Mouse (Mus musculus) gastrocnemius, postnatal 25 days (tissue): ENCODE results near the gene Deaf1. TPM values are rescaled to one million over a fixed set of nuclear protein-coding genes. Genes with fewer than 3 reads are reported as not detected.

ENCODE experiments used
- DNase-seq: peaks from one replicate; pipeline ENCODE4 v3.0.0; 2022
- total RNA-seq, 2 experiments: library from RNA; stranded (reverse); gene quantifications; 1 replicate in 1 of 2; 2 replicates in 1 of 2; pipeline ENCODE4 v1.2.3; 2021

The Deaf1 gene
- total RNA-seq, 2 experiments from 2014 or later, result 11.2 to 11.7 TPM

DNA sequence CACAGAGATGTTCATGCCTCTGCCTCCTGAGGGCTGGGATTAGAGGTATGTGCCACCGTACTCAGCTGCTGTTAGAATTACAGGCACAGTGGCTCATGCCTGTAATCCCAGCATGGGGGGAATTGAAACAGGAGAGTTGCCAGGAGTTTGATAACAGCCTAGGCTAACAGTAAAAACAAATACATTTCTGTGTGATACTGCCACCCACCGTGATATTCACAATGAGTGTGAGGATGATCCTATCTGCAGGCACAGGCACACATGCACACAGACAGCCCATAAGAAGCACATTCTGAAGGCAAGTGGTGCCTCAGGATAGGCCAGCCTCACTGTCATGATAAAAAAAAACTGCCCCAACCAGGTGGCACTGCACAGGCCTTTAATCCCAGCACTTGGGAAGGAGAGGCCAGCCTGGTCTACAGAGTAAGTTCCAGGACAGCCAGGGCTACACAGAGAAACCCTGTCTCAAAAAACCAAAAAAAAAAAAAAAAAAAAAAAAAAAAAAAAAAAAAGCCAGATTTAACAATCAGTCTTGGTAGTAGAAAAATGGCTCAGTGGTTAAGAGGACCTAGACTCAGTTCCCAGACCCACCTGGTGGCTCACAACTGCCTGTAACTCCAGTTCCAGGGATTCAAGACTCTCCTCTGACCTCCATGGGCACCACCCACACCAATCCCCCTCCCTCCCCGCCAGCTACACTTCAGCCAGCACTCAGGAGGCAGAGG is 29.4 kb downstream of the Deaf1 start:
- DNase-seq, result no peak

DNA sequence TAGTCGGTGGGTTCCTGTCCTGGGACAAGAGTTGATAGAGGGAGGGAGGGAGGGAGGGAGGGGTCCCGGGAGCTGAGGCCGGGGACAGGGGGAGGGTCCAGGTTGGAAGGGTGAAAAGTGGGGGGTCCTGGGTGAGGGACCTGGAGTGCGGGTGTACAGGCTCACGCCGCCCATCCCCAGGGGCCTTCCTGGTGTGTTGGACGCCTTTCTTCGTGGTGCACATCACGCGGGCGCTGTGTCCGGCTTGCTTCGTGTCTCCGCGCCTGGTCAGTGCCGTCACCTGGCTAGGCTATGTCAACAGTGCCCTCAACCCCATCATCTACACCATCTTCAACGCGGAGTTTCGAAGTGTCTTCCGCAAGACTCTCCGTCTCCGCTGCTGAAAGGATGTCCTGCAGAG is 33.0 kb downstream of the Deaf1 start:
- DNase-seq, result no peak

DNA sequence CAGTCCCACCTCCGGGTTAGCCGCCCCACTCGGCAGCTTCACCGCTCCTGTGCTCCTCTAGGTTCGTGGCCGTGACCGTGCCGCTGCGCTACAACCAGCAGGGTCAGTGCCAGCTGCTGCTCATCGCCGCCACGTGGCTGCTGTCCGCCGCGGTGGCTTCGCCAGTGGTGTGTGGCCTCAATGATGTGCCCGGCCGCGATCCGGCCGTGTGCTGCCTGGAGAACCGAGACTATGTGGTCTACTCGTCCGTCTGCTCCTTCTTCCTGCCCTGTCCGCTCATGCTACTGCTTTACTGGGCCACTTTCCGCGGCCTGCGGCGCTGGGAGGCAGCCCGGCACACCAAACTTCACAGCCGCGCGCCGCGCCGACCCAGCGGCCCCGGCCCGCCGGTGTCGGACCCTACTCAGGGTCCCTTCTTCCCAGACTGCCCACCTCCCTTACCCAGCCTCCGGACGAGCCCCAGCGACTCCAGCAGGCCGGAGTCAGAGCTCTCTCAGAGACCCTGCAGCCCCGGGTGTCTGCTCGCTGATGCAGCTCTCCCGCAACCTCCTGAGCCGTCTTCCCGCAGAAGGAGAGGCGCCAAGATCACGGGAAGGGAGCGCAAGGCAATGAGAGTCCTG is 33.5 kb downstream of the Deaf1 start:
- peak; percentile 30 for DNase-seq

DNA sequence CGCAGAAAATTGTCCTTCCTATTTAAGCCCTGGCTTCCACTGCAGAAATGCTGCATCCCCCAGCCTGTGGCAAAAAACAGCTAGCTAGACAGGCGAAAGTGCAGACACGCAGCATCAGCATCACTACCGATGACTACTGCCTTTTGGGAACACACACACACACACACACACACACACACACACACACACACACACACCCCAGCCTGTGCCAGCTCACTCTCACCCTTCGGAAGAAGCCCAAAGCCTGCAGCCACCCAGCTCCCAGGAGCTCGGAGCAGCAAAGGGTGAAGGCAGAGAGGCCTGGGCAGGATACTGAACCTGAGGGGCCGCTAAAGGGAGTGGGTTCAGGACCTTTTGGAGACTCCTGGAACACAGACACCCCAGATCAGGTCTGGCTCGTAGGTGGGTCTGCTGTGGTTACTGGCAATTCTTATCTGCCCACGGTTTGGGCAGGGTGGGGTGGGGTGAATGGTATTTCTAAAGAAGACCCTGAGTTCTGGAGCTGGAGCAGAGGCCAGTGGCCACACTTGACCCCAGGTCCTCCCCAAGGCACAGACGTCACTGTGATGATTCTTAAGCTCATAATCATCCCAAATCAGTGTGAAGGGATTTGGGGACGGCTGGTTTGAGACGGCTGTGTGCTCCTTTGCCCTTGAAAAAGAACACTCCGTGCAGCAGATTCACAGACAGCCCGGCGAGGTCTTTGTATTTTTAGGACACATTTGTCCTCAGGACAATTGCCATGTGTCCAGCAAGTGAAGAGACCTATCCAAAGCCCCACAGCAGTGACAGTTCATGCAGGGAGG is 34.7 kb downstream of the Deaf1 start:
- DNase-seq, result no peak

DNA sequence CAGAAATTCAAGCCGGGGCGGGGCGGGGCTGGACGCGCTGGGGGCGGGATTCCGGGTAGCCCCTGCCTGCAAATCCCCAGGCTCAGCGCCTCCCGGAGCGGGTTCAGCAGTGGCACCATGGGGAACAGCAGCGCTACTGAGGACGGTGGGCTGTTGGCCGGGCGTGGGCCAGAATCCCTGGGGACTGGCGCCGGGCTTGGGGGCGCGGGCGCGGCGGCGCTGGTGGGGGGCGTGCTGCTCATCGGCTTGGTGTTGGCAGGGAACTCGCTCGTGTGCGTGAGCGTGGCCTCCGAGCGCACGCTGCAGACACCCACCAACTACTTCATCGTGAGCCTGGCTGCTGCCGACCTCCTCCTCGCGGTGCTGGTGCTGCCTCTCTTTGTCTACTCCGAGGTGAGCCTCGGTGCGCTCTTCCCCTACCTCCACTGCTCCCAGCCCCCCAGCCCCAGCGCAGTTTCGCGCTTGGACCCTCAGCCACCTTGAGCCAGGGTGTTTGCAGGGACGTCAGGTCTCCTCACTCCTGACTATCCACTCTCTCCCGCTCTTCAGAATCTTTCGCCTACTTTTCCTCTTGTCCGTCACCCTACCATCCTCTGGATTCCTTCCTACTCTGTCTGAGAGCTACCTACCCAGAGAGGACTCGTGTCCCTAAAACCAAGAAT is 35.4 kb downstream of the Deaf1 start, which contains the start of gene Drd4:
Gene Drd4, plus strand, starts transcription at position 86 of the 662 bp plus-strand sequence.
- no peak for DNase-seq

DNA sequence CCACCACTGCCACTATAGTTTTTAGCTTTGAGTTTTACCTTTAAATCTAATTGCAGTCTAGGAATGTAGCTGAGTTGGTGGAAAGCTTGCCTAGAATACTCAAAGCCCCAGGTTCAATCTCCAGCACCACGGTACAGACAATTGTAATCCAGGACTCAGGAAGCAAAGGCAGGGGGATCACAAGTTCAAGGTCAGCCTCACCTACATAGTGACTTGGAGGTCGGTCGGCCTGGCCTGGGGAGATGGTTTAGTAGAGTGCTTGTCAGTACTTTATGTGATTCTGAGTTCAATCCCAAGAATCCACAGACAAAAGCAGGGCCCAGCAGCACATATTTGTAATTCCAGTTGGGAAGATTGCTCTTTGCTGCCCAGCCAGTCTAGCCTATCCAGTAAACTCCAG is 39.4 kb downstream of the Deaf1 start:
- DNase-seq, result no peak

DNA sequence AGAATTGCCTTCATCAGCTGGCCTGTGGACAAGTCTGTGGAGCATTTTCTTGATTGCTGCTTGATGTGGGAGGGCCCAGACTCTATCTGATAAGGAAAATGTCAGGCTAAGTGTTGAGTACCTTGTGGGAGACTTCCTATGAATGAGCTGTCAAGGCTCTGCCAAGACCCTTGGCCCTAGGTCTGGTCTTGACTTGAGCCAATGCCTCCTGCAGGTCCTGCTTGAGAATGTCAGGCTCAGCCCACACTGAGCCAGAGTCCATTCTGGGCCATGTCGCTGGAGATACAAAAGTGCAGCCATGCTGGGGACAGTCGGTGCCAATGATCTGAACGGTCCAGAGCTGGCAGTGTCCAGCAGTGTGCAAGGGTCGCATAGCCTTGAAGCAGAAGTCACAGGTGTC is 44.7 kb downstream of the Deaf1 start:
- no peak for DNase-seq

DNA sequence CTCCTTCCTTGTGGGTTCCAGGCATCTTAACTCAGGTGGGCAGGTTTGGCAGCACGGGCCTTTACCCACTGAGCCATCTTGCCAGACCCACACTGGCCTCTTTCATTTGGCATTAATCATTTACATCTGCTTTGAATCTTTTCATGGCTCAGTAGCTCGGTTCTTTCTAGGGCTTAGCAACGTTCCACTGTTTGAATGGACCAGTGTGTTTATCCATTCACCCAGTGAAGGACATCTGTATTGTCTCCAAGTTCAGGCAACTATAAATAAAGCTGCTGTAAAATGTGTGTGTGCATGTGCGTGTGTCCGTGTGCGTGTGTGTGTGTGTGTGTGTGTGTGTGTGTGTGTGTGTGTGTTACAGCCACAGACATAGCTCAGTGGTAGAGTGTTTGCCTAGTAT is 46.0 kb downstream of the Deaf1 start:
- no peak for DNase-seq

DNA sequence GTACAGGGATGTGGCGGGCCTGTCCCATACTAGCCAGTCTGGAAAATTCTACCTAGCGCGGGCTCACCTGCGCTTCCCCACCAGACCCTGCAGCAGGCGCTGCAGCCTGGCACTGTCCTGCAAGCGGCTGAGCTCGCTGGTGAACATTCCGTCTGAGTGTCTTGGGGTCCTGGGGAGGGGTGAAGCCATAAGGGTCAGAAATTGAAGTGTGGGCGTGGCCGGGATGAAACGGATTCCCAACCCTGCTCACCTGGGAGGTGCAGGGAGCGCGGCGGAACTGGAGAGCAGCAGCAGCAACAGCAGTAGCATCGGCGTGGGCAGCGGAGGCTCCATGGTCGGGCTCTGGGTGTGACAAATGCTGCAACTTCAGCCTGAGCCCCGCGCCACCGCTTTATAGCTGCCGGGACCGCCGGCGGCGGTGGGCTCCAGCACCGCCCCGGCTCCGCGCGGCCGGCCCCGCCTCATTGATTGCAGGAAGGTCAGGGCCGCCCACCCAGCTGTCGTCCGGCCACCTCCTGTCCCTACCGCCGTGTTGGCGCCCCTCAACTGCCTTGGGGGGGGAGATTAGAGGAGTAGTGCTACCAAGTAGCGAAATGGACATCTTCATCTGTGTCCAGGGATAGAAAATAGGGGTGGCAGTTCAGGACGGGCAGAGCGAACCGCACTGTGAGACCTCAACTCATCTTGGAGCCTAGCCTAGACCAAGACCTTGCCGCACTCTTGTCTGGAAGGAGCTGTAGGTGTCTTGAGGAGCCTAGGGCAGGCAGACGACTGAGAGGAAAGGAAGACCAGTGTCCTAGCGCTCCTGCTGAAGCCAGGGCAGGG is 48.5 kb downstream of the Deaf1 start, which contains the start of gene Sct:
Gene Sct, minus strand, starts transcription at position 368 of the 825 bp plus-strand sequence.
- no peak for DNase-seq

DNA sequence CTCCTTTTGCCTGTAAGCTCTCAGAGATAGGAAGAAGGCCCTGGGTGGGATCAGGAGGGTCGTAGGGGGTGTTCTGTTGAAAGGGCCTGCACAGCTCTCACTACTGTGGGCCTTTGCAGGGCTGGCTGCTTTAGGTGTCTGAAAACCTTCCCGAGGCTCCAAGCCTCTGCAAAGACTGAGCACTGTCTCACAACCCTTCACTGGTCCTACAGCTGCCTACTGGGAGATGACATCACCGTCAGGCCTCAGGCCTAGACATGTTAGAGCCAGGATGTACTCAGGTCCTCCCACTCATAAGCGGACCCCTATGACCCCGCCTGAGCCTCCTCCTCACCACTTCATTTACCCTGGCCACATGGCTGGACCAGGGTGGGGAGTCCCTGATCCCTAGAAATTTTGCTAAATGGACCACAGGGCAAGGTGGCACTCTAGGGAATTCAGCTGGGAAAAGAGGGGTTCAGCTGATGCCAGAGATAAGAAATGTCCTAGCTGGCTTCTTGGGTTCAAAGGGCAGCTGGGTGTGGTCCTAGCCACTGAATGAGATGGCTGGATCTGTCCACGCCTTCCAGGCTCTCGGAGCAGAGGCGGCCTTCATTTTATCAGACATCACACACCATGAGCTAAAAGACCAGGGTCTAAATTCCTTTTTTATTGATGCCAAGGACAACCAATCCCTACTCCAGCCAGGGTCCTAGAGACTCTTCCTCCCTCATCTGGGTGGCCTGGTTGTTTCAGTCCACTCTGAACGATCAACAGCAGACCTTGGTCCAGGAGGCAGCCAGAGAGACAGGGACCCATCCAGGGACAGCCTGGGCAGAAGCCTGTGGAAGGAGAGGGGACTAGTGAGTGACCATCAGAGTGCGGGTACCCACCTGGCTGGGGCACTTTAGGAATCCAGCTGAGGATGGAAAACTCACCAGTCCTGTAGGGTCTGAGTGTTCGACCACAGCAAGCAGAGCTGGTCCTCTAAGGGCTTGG is 49.5 kb downstream of the Deaf1 start:
- no peak for DNase-seq

DNA sequence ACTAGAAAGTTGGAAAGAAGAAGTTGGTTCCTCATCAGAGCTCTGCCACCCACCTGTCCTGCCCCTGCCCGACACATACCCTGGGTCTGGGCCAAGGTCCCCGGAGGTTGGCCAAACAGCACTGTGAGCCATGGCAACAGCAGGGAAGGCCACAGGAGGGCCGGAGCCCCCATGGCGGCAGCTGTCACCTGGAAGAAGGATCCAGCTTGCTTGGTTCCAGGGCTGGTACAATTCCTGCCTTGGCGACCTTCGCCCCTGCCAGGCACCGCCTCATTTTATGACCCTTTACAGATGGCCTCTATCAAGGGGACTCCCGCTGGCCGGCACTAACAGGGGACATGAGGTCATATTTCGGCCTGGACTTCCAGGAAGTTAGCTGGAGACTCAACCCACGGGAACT is 50.9 kb downstream of the Deaf1 start, which contains the start of gene Cdhr5:
Gene Cdhr5, minus strand, starts transcription at position 241 of the 400 bp plus-strand sequence.
- DNase-seq, result no peak

DNA sequence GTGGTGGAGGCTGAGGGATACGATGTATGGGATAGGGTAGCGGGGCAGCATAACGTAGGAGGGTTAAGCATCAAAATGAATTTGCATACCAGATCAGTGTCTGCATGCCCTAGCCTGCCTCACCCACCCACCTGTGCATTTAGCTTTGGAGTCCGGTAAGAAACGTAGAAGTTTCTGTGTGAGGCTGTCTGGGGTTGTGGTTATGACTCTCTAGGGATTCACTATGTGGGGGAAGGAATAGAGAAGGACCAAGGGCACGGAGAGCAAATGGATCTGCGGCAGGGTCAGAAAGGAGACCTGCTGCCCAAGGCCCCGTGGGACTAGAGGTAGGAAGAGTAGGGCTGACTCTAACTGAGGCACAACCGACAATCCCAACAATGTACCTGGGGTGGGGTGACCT is 52.1 kb downstream of the Deaf1 start:
- DNase-seq, result no peak

DNA sequence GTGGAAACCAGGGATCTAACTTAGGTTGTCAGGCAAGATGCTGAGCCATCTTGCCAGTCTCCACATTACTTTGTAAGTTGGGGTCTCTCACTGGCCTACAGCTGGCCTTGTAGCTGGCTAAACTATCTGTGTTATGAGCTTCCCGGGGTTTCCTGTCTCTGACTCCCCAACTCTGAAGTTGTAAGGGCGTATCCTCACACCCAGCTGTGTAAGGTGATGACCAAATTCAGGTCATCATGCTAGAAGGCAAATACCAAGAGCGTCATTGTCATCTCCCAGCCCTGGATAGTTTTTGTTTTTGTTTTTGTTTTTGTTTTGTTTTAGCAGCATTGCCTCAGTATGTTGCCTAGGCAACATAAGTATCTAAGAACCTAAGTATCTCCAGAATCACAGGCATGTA is 56.9 kb downstream of the Deaf1 start:
- DNase-seq, result no peak

DNA sequence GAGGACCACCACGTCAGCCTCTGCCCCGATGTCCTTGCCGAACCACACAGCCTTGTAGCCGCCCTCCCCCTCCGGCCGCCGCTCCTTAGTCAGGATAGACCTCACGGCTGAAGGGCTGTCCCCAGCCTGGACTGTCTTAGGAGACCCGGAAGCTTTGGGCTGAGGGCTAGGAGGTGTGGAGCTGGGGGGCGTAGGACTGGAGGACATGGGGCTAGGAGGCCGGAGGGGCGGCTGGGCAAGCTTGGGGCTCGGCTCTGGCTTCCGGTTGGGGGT is 58.3 kb downstream of the Deaf1 start:
- DNase-seq, result no peak

DNA sequence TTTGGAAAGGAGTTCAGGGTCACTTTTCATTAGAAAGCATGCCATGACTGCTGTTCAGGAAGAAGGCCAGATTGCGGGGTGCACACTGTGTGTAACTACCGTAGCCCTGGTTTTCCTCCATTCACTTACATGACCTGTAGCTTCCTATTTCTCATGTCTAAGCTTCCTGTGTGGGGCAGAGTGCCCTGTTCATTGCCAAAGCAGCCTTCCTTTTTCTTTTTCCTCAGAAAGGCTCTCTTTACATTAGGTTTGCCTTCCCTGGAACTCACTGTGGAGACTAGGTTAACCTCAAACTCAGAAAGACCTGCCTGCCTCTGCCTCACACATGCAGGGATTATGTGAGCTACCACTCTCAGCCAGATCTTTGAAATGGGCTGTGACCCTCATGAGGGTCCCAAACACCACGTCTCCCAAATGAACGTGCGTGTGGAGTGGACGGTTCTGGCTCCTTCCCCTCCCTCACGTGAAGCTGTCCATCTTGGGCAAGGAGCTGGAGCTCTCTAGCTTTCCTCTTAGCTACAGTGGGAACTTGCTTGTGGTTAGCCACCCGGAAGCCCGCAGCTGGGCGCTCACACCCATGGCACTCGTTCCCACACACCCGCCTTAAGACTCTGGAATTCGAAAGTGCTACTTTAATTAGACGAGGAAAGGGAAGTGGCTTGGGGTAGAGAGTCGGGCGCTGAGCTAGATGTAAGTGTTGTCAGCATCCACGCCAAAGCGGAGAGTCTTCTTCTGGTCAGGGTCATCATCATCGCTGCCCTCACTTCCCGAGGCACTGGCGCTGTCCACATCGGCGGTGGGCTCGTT is 58.8 kb downstream of the Deaf1 start:
- no peak for DNase-seq

DNA sequence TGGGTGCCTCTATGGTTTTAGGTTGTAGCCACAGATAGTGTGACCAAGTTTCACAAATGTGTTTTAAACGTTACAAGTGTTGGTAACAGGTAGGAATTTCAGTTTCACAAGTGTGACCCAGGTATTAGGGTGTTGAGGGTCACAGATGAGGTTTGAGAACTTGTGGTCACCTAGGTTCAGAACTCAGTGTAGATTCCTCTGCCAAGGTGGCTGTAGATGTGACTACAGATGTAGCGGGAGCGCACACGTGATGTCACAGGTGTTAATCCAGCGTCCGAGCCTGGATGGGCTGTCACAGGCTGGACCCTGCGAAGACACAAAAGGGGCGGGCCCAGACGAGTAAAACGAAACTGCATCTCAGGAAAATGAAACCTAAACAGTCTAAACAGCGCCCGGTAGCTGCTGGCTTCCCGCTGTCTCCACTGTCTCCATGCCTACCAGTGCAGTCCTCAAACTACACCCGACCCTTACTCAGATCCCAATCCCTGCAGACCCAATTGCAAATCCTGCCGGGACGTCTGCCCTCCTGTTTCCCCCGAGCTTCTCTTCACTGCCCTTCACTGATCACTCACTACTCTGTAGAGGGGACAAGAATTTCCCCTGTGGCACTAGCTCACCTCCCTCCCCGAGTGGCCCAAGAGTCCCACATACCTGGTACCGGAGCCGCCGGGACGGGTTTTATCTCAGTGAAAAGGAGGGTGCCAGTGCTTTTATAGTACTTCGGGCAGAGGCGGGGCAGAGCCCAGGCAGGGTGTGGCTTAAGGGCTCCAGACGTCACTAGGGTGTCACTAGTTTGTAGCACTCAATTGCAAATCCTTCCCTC is 61.5 kb downstream of the Deaf1 start, which contains the start of gene Irf7:
Gene Irf7, minus strand, starts transcription at position 743 of the 823 bp plus-strand sequence.
- DNase-seq, result peak; percentile 52

DNA sequence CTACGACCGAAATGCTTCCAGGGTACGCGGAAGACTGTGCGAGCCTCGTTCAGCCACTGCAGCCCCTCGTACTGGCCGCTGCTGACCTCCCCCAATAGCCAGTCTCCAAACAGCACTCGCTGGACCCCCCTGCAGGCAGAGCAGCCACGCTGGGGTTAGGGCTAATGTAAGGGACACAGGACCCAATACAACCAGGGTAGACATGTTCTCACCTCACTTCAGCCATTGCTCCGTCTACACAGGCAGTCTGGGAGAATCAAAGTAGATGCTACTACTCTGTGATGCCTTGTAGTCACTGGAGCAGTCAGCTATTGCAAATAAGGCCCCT is 62.1 kb downstream of the Deaf1 start:
- no peak for DNase-seq

DNA sequence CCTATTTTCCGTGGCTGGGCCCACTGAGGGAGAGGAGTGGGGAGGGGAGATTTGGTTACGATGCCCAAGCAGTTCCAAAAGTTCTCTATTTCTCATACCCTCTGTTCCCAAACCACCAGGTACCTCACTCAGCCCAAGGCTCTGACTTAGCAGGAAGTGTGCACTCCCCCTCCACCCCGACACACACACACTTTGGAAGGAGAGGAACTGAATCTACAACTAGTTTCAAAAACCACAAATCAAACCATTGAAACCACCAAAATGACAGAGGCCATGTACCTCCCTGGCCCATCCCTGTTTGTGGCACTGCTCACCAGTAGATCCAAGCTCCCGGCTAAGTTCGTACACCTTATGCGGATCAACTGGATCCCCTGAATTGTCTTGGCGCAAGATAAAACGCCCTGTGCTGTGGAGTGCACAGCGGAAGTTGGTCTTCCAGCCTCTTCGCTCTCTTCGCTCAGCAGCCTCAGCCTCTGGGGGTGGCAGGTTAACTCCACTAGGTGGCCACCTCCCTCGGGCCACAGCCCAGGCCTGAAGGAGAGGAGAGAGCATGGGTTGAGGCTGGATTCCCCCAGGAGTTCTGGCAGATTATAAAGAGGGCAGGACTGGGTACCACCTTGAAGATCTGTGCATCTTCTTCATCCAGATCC is 62.6 kb downstream of the Deaf1 start:
- no peak for DNase-seq
